Mouse (Mus musculus): ENCODE measurements around the gene Evl. TPM values are rescaled to one million over a fixed set of nuclear protein-coding genes. Genes with fewer than 3 reads are reported as not detected.

The Evl gene
- total RNA-seq, 1 experiment: 36.4 TPM

DNA sequence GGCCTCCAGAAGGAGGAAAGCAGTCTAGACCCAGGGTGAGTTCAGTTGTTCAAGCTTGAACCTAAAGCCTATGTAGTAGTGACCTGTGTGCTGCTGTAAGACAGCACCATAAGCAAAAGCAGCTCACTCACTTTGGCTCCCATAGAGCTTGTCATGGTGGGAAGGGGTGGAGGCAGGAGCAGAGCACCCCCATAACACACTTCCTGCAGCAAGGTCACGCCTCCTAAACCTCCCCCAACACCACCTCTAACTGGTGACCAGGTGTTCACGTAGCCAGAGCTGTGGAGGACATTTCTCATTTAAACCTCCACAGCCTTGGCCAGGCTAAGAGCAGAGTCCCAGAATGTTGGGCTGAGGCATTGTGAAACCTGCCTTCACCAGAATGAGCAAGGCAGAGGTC lies 117.0 kb downstream of the Evl start:
- Histone ChIP-seq H3K36me3 (ENCODE audit: control insufficient read depth, insufficient read depth, low read length, poor library complexity, severe bottlenecking) (peaks cover 7% of the 10 kb centered on the region; the same call in 1 of the 2 replicates), H3K9ac (ENCODE audit: insufficient read depth, low read depth, low read length, poor library complexity, severe bottlenecking) (no peak overlapping the region), H3K4me3 (ENCODE audit: insufficient read depth in 1 of 2, low read depth in 1 of 2, low read length in 2 of 2, poor library complexity in 1 of 2, severe bottlenecking in 1 of 2) (no peak overlapping the region), H3K27ac (ENCODE audit: insufficient read depth, low read depth, low read length, poor library complexity, severe bottlenecking) (no peak overlapping the region), H3K4me1 (ENCODE audit: control insufficient read depth in 2 of 2, insufficient read depth in 2 of 2, low read length in 2 of 2, poor library complexity in 1 of 2) (no peaks in the 10 kb centered on the region), H3K9me3 (ENCODE audit: control insufficient read depth, insufficient read depth, low read depth, low read length) (no peaks in the 10 kb centered on the region)
- TF ChIP-seq MAFK (IDR thresholded peaks at IDR 0.05; ENCODE audit: insufficient read depth, low read depth, low read length) (no peak), HCFC1 (IDR thresholded peaks at IDR 0.05; ENCODE audit: borderline replicate concordance, insufficient read depth, low read length) (no peak), CHD2 (IDR thresholded peaks at IDR 0.05; ENCODE audit: low read depth, low read length) (no peak), ZNF384 (IDR thresholded peaks at IDR 0.05; ENCODE audit: low read depth, low read length) (no peak), ZC3H11A (IDR thresholded peaks at IDR 0.05; ENCODE audit: borderline replicate concordance, low read depth, low read length) (no peak)
- in situ Hi-C loops (cut with MboI; ENCODE audit: low sequenced_read_pairs in 2 of 2, unreplicated experiment in 2 of 2): no loop called here
- no peak for DNase-seq (ENCODE audit: low read depth, low spot score)

DNA sequence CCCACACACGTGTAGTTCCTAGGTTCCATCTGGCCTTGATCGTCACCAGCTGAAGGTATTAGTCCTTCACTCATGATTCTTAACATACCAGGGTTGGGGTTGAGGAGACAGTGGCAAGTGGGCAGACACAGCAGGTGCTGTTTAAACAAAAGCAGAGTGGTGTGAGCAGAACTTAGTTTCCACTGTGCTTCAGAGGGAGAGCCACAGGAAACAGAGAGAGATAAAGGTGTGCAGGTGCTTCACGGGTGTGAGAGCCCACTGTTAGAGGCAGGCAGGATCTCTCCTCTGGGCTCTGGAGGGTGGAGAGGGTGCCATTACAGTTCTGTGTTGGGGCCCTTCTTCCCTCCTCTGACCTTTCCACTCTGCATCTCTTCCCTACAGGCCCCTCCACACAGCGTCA lies 118.4 kb downstream of the Evl start:
- H3K36me3 ChIP-seq (ENCODE audit: control insufficient read depth, insufficient read depth, low read length, poor library complexity, severe bottlenecking): peaks cover 8% of the 10 kb centered on the region; the same call in 1 of the 2 replicates
- no peak overlapping the region for H3K27ac ChIP-seq (ENCODE audit: insufficient read depth, low read depth, low read length, poor library complexity, severe bottlenecking)
- TF ChIP-seq HCFC1 (IDR thresholded peaks at IDR 0.05; ENCODE audit: borderline replicate concordance, insufficient read depth, low read length) (no peak), MAFK (IDR thresholded peaks at IDR 0.05; ENCODE audit: insufficient read depth, low read depth, low read length) (no peak)
- H3K4me3 ChIP-seq (ENCODE audit: insufficient read depth in 1 of 2, low read depth in 1 of 2, low read length in 2 of 2, poor library complexity in 1 of 2, severe bottlenecking in 1 of 2): no peak overlapping the region
- no peaks in the 10 kb centered on the region for H3K4me1 ChIP-seq (ENCODE audit: control insufficient read depth in 2 of 2, insufficient read depth in 2 of 2, low read length in 2 of 2, poor library complexity in 1 of 2)
- H3K9ac ChIP-seq (ENCODE audit: insufficient read depth, low read depth, low read length, poor library complexity, severe bottlenecking): no peak overlapping the region
- DNase-seq (ENCODE audit: low read depth, low spot score): no peak
- in situ Hi-C loops (cut with MboI; ENCODE audit: low sequenced_read_pairs in 2 of 2, unreplicated experiment in 2 of 2): no loop called here
- no peaks in the 10 kb centered on the region for H3K9me3 ChIP-seq (ENCODE audit: control insufficient read depth, insufficient read depth, low read depth, low read length)

DNA sequence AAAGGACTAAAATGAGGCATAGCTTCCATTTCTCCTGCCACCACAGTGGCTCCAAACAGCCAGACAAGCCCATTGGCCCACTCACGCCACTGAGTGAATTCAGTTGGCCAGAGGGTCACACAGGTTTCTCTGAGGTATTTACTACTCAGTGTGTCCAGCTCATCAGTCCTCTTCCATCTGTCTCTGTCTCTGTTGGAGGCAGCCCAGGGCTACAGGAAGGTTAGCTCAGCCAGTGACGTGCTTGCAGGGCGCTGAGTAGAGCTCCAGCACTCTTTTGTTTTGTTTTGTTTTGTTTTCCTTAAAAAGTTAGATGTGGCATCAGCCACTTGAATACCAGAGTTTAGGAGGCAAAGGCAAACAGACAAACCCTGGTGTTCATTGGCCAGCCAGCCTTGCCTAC lies 119.0 kb downstream of the Evl start:
- Histone ChIP-seq H3K27ac (ENCODE audit: insufficient read depth, low read depth, low read length, poor library complexity, severe bottlenecking) (no peak overlapping the region), H3K4me3 (ENCODE audit: insufficient read depth in 1 of 2, low read depth in 1 of 2, low read length in 2 of 2, poor library complexity in 1 of 2, severe bottlenecking in 1 of 2) (no peak overlapping the region), H3K9me3 (ENCODE audit: control insufficient read depth, insufficient read depth, low read depth, low read length) (no peaks in the 10 kb centered on the region), H3K4me1 (ENCODE audit: control insufficient read depth in 2 of 2, insufficient read depth in 2 of 2, low read length in 2 of 2, poor library complexity in 1 of 2) (no peaks in the 10 kb centered on the region), H3K36me3 (ENCODE audit: control insufficient read depth, insufficient read depth, low read length, poor library complexity, severe bottlenecking) (peaks cover 8% of the 10 kb centered on the region; the same call in 1 of the 2 replicates), H3K9ac (ENCODE audit: insufficient read depth, low read depth, low read length, poor library complexity, severe bottlenecking) (no peak overlapping the region)
- in situ Hi-C loops (cut with MboI; ENCODE audit: low sequenced_read_pairs in 2 of 2, unreplicated experiment in 2 of 2): no loop called here
- DNase-seq (ENCODE audit: low read depth, low spot score): no peak
- TF ChIP-seq CHD2 (IDR thresholded peaks at IDR 0.05; ENCODE audit: low read depth, low read length) (no peak), HCFC1 (IDR thresholded peaks at IDR 0.05; ENCODE audit: borderline replicate concordance, insufficient read depth, low read length) (no peak), ZC3H11A (IDR thresholded peaks at IDR 0.05; ENCODE audit: borderline replicate concordance, low read depth, low read length) (no peak), MAFK (IDR thresholded peaks at IDR 0.05; ENCODE audit: insufficient read depth, low read depth, low read length) (no peak), ZNF384 (IDR thresholded peaks at IDR 0.05; ENCODE audit: low read depth, low read length) (no peak)

DNA sequence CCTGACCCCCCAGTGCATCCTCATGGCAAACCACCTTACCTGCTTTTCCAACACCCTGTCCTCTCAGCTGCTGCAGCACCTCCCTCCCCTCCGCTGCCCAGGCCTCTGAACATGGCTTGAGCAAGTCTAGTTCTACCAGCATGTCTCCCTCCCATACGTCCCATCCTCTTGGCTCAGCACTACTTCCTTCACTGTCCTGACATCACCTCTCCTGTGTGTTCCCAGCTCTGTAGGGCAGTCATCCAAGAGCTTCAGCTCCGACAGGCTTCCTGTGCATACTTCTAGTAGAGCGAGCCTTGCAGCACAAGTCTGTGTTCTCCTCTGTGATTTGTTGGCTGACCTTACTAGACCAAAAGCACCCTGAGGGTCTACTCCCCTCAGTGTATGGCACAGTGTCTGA lies 120.0 kb downstream of the Evl start:
- no peaks in the 10 kb centered on the region for H3K4me1 ChIP-seq (ENCODE audit: control insufficient read depth in 2 of 2, insufficient read depth in 2 of 2, low read length in 2 of 2, poor library complexity in 1 of 2)
- no peak for TF ChIP-seq ZNF384 (IDR thresholded peaks at IDR 0.05; ENCODE audit: low read depth, low read length)
- TF ChIP-seq MAFK (IDR thresholded peaks at IDR 0.05; ENCODE audit: insufficient read depth, low read depth, low read length): no peak
- no peak for TF ChIP-seq HCFC1 (IDR thresholded peaks at IDR 0.05; ENCODE audit: borderline replicate concordance, insufficient read depth, low read length)
- TF ChIP-seq ZC3H11A (IDR thresholded peaks at IDR 0.05; ENCODE audit: borderline replicate concordance, low read depth, low read length): no peak
- TF ChIP-seq CHD2 (IDR thresholded peaks at IDR 0.05; ENCODE audit: low read depth, low read length): no peak
- peaks cover 8% of the 10 kb centered on the region; the same call in 1 of the 2 replicates for H3K36me3 ChIP-seq (ENCODE audit: control insufficient read depth, insufficient read depth, low read length, poor library complexity, severe bottlenecking)
- no peaks in the 10 kb centered on the region for H3K9me3 ChIP-seq (ENCODE audit: control insufficient read depth, insufficient read depth, low read depth, low read length)
- H3K9ac ChIP-seq (ENCODE audit: insufficient read depth, low read depth, low read length, poor library complexity, severe bottlenecking): no peak overlapping the region
- no peak overlapping the region for H3K4me3 ChIP-seq (ENCODE audit: insufficient read depth in 1 of 2, low read depth in 1 of 2, low read length in 2 of 2, poor library complexity in 1 of 2, severe bottlenecking in 1 of 2)
- no peak for DNase-seq (ENCODE audit: low read depth, low spot score)
- no peak overlapping the region for H3K27ac ChIP-seq (ENCODE audit: insufficient read depth, low read depth, low read length, poor library complexity, severe bottlenecking)
- in situ Hi-C loops (cut with MboI; ENCODE audit: low sequenced_read_pairs in 2 of 2, unreplicated experiment in 2 of 2): no loop called here

DNA sequence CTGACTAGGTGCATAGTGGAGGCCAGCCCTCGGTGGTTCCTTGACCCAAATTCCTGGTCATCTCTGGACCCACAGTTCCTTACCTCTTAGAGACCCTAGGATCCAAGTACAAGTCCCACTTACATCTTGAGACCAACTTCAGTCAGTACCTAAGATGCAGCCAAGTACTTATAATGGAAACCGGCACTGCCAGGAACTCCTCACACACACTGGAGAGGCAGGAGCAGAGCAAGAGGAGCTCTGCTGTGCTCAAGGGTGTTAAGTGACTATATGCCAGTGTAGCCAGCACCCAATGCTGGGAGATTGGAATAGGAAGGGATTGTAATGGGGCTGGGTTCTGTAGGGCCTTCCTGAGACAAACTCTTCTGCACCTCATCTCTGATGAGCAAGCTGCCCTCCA lies 120.4 kb downstream of the Evl start:
- in situ Hi-C loops (cut with MboI; ENCODE audit: low sequenced_read_pairs in 2 of 2, unreplicated experiment in 2 of 2): no loop called here

More for the DNA sequence above, 120.4 kb downstream of the Evl start:
- no peaks in the 10 kb centered on the region for H3K9me3 ChIP-seq (ENCODE audit: control insufficient read depth, insufficient read depth, low read depth, low read length)
- no peak for TF ChIP-seq ZNF384 (IDR thresholded peaks at IDR 0.05; ENCODE audit: low read depth, low read length)
- TF ChIP-seq CHD2 (IDR thresholded peaks at IDR 0.05; ENCODE audit: low read depth, low read length): no peak
- TF ChIP-seq MAFK (IDR thresholded peaks at IDR 0.05; ENCODE audit: insufficient read depth, low read depth, low read length): no peak
- H3K27ac ChIP-seq (ENCODE audit: insufficient read depth, low read depth, low read length, poor library complexity, severe bottlenecking): no peak overlapping the region
- no peak overlapping the region for H3K4me3 ChIP-seq (ENCODE audit: insufficient read depth in 1 of 2, low read depth in 1 of 2, low read length in 2 of 2, poor library complexity in 1 of 2, severe bottlenecking in 1 of 2)
- peaks cover 11% of the 10 kb centered on the region; the same call in 1 of the 2 replicates for H3K36me3 ChIP-seq (ENCODE audit: control insufficient read depth, insufficient read depth, low read length, poor library complexity, severe bottlenecking)
- no peak overlapping the region for H3K9ac ChIP-seq (ENCODE audit: insufficient read depth, low read depth, low read length, poor library complexity, severe bottlenecking)
- no peaks in the 10 kb centered on the region for H3K4me1 ChIP-seq (ENCODE audit: control insufficient read depth in 2 of 2, insufficient read depth in 2 of 2, low read length in 2 of 2, poor library complexity in 1 of 2)
- no peak for DNase-seq (ENCODE audit: low read depth, low spot score)
